Mouse (Mus musculus): ENCODE results near the gene Milr1. TPM values are rescaled to one million over a fixed set of nuclear protein-coding genes. Genes with fewer than 3 reads are reported as not detected.

Milr1 gene
- total RNA-seq, 2 experiments from 2014 or later = 2.7 to 3.4 TPM

Other genes starting within 250 kb of the Milr1 start
- gene Tex2, start 137.8 kb upstream of the Milr1 start, total RNA-seq (2014; fragmentation: Nextera tagmentation) = 23.4 and 24.2 TPM in 2 replicates
- gene Tex2, start 137.8 kb upstream of the Milr1 start, total RNA-seq (2017) = 22.4 and 32.8 TPM in 2 replicates
- 9.2 and 11.1 TPM in 2 replicates for gene Pecam1, start 598 bp upstream of the Milr1 start, total RNA-seq (2014; fragmentation: Nextera tagmentation)
- 8.8 and 14.6 TPM in 2 replicates for gene Pecam1, start 598 bp upstream of the Milr1 start, total RNA-seq (2017)
- gene Polg2, start 28.3 kb downstream of the Milr1 start, total RNA-seq (2014; fragmentation: Nextera tagmentation) = 6.8 and 15.3 TPM in 2 replicates
- gene Polg2, start 28.3 kb downstream of the Milr1 start, total RNA-seq (2017) = 16.4 and 18.1 TPM in 2 replicates
- 569 and 578 TPM in 2 replicates for gene Ddx5, start 38.0 kb downstream of the Milr1 start, total RNA-seq (2014; fragmentation: Nextera tagmentation)
- gene Ddx5, start 38.0 kb downstream of the Milr1 start, total RNA-seq (2017) = 1,198 and 1,708 TPM in 2 replicates
- gene Cep95, start 38.0 kb downstream of the Milr1 start, total RNA-seq (2014; fragmentation: Nextera tagmentation) = 52.0 and 58.1 TPM in 2 replicates
- 25.2 and 42.1 TPM in 2 replicates for gene Cep95, start 38.0 kb downstream of the Milr1 start, total RNA-seq (2017)
- gene Smurf2, start 169.5 kb downstream of the Milr1 start, total RNA-seq (2014; fragmentation: Nextera tagmentation) = 12.0 and 13.1 TPM in 2 replicates
- gene Smurf2, start 169.5 kb downstream of the Milr1 start, total RNA-seq (2017) = 22.0 and 24.5 TPM in 2 replicates
- 179 and 203 TPM in 2 replicates for gene Kpna2, start 248.3 kb downstream of the Milr1 start, total RNA-seq (2014; fragmentation: Nextera tagmentation)
- 146 and 149 TPM in 2 replicates for gene Kpna2, start 248.3 kb downstream of the Milr1 start, total RNA-seq (2017)

Data from megakaryocyte-erythroid progenitor cell, adult 5-6 weeks (primary cell).